Mouse (Mus musculus): ENCODE results near the gene Lurap1l. TPM values are rescaled to one million over a fixed set of nuclear protein-coding genes. Genes with fewer than 3 reads are reported as not detected.

Lurap1l gene
- total RNA-seq, 4 experiments from 2014 or later: 5.4 to 11.2 (median 8.8) TPM

Small RNA genes lying within 50 kb of the gene (microRNA-seq; reads per million reads assigned to microRNA genes)
- 0 reads per million in 2 experiments for gene Gm27452

Other genes starting within 250 kb of the Lurap1l start
- gene Tyrp1, start 76.5 kb upstream of the Lurap1l start, total RNA-seq (2022): not detected

Data from adrenal gland, adult 8-10 months (tissue).